Mouse (Mus musculus) erythroblast, embryonic 14.5 days (primary cell): Measurements from ENCODE around the gene Abcc6.

Source experiments
- GATA1 ChIP-seq: IDR thresholded peaks from 2 replicates; pipeline ENCODE4 v1.6.1; 2012; ENCODE audit warnings: low read length, inconsistent platforms, mixed read lengths
- TAL1 ChIP-seq: IDR thresholded peaks from 3 replicates; pipeline ENCODE4 v1.6.1; 2012; ENCODE audit warnings: low read length, inconsistent platforms, mixed read lengths

DNA sequence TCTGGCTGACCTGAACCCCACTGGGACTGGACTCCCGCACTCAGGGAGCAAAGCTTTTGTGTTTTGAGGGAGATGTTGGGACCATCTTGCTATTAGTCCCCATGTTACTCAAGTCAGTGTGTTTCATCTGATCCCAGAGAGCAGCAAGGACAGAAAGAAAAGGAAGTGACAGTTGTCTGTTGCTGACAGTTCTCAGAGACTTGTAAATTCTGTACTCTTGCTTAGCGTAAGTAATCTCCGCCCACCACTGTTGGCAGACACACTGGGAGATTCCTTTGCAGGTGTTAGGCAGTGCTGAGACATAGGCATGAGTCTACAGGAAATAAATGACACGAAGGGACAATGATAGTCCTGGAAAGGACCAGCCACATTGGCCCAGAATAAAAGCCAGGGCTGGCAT, 73.5 kb downstream of the Abcc6 start:
- TF ChIP-seq TAL1 (no peak), GATA1 (no peak)
